Mouse (Mus musculus) lung, adult 18-20 months (tissue): ENCODE data around the gene Kcnb1.
A peak's percentile ranks its signal among the peaks of the same experiment; 100 is the strongest.
"Not testable (repeated sequence)": the region's sequence is repeated elsewhere in the genome, so short reads cannot be mapped to it uniquely, and the experiment has no call there.

ENCODE experiments used
- DNase-seq, 2 experiments: peaks; one replicate each; pipeline ENCODE4 v3.0.0; 2022; ENCODE audit warnings: mixed read lengths in 2 of 2

Kcnb1 gene

DNA sequence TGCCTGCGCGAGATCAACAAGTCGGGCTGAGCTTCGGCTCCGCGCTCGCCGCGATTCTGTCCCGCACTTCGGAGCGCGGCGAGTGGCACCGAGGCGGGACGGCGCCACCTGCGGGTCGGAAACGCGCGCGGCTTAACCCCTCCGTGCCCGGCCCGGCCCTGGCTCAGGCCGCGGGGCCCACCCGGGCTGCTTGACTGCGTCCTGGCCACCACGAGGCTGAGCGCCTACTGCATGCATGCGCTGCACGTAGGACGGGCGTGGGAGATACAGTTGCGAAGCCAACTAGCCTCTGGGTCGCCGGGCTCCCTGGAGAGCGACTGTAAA, at the start of gene Kcnb1:
Kcnb1 (minus strand) TSS at position 80 of the 324 bp plus-strand sequence.
- peak; percentile 38 to 40 for DNase-seq

DNA sequence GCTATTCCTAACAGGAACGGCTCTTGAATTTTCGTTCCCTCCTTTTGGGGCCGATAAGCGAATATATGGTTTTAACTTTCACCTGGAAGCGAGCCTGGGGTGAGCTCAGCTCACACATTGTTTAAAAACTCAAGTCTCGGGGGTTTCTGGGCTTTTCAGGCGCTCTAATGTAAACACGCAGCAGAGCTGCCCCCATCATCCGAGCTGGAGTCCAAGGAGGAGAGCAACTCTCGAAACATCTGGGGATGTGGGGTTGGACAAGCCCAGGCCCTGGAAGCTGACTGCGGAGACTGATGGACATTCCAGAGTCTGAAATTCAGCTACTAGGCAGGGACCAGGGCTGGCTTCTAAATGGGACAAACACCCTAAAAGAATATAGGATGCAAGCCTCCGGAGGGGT, 49.3 kb upstream of the Kcnb1 start:
- DNase-seq = no peak

DNA sequence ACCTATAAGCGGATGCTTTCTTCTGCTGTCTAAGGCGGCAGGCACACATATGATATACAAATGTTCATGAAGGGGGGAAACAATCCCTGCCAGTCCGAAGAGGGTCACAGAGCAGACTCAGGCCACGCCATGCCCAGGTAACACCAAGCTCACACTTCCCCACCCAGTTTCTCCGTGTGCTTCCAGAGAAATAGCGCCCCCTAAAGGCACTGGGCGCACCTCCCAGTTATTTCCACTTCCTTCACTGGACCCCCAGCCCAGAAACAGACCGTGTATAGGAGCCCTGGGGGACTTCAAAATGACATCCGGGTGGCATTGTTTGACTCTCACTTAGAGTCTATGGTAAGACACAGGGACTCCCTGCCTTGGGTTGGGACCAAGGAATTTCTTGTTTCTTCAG, 47.3 kb upstream of the Kcnb1 start:
- no peak for DNase-seq

DNA sequence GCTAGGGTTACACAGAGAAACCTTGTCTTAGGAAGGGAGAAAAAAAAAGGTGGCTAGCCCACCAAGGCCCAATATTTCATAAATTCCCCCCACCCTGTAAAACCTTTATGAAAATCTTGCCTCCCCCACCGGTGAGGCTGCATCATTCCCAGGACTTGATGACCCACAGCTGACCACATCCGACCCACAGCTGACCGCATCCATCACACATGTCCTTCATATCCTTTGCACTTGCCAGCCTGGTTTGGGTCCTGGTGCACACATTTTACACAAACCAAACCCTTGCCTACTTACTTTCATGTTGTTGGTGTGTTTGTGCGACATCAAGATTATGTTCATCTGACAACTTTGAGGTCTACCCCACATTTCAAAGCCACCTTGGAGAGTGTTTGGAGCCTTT, 46.2 kb upstream of the Kcnb1 start:
- no peak for DNase-seq

DNA sequence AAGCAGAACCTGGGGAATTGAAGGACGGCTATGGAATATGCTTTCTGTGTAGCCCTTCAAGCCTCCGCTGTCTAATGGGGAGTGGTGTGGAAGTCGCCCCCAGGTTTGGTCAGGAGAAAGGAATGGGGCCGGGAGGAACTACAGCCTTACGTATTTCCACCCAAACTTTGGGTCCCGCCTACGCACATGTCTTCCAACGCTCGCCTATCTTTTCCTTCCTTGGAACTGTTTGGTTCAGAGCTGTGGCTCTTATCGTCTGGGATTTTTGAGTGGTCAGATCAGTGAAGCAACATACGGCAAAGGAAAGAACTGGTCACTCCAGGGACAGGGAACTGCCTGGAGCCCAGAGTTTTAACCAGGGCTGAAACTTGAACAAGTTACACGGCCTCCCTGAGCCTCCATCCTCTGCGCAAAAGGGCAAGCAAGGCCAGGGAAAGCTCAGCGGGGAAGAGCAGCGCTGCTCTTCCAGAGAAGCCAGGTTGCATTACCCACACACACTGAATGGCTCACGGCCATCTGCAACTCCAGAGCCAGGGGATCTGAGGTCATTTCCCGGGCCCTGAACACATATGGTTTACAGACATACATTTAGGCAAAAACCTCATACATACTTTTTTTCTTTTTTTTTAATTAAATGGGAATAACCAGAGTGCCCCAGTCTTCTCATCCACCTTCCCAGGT, 45.5 kb upstream of the Kcnb1 start:
- DNase-seq = peak; percentile 57 to 60

DNA sequence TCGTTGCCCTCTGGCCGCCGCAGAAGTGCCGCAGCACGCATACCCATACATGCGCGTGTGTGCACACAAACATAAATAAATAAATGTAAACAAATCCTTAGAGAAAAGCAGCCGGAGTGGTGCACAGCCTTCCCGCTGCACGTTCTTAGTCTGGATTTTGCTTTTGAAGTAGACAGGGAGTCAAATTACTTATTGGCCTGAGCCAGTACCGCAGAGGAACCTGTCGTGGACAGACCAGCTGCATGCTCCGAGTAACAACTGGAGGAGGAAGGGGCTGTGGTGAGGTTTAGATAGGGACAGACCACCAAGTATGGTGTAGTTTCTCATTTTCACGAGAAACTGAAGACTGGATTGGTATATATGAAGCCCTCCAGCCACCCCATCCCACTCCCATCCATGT, 43.8 kb upstream of the Kcnb1 start:
- no peak for DNase-seq

DNA sequence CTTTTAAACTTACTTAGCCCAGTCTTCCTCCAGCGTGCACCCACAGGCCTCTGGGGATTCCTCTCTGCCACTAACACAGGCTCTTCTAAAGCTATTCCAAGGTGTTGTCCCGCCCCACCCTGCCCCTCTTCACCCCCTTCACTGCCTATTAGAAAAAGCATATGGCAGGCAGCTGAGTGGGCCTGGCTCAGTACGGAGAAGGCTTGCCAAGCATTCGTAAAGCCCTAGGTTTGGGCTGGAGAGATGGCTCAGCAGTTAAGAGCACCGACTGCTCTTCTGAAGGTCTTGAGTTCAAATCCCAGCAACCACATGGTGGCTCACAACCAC, 43.0 kb upstream of the Kcnb1 start:
- DNase-seq = no peak

DNA sequence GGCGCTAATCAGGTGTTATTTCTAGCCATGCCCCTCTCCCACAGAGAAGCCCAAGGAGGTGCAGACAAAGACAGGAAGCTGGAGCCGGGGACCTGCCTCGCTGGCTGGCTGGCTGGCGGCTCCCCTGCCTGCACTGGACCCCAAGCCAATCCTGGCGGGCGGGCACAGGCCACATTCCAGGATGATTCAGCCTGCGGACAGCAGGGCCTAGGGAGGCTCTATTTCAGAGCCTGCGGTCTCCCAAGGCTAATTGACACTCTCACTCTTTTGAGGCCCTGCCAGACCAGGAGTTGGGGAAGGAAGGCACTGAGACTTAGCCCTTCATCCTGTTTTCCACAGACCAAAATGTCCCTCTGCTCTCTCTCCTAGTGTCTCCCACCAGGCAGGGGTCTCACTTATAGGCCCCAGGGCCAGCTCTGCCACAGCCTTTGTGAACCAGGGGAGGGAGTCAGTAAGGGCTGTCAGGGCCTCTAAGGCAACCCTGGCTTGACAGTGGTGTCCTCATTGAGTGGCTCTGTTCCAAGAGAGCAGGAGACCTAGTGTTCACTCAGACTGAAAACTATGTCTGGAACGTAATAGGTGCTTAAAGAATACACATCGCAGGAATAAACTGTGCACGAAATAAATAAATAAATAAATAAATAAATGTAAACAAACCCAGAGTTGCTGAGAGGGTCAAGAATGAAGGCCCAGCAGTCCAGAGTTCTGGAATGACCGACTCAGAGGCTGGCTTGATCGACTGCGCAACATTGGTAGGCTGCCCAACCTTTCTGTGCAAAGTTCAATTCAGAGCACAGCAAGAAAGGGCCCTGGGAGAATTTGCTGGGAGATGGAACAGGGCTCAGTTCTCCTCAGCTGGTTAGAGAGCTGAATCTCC, 42.4 kb upstream of the Kcnb1 start:
- peak; percentile 53 to 55 for DNase-seq

DNA sequence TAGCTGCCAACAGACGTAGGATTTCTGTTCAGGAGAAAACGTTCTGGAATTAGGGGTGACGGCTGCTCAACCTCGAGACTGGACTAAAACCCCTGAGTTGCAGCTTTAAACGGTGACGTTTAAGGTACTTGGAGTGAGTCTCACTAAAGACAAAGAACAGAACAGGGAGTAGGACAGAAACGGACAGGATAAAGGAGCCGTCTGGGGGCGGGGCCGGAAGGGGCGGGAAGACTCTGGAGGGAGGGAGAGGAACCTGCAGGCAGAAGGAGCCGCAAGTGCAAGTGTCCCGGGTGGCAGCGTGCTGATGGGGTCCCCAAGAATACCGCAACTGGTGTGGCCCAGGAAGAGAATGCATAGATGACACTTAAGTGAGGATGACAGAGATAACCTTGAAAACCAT, 40.6 kb upstream of the Kcnb1 start:
- DNase-seq = no peak

DNA sequence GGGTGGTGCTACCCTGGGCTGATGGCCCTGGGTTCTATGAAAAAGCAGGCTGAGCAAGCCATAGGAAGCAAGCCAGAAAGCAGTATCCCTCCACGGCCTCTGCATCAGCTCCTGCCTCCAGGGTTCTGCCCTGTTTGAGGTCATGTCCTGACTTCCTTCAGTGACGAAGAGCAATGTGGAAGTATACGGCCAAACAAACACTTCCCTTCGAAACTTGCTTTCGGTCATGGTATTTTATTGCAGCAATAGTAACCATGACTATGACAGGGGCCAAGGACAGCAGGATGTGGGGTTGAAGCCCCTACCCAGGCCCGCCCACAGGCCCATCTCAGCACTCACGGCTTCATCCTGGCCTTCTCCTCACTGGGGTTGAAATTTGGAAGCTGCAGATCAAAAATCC, 35.0 kb upstream of the Kcnb1 start:
- peak in 1 of 2 experiments; percentile 33 for DNase-seq

DNA sequence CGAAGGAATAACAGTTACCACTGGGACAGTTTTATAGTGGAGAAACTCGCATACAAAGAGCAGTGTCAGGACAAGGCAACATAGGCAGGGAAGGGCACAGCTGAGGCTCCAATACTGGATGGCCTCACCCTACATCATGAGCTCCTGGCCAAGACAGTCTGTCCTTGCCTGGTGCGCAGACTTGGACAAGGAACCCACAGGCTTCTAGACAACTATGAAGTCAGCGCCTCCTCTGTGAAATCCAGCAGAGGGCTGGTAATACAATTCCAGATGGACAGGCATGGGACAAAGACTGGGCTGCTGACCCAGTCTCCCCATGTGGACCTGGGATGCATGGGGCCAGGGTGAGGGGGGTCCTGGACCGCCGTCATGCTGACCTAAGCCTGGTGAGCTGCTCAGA, 34.2 kb upstream of the Kcnb1 start:
- no peak for DNase-seq

DNA sequence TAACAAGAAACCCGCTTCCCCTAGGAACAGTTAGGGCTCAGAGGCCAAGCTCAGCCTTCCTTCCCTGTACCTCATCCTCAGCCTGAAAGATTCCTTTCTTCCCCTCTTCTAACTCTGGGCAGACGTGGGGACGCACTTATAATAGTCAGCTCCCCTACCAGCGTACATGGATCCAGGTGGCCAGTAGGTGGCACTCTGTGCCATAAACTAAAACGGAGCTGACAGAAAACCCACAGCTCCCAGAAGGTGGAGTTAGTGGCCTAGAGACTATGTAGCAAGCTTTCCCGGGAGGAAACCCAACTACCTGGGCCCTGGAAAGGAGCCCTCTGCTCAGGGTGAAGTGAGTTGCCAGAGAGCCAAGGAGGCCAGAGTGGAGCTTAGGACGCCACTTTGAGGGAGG, 32.2 kb upstream of the Kcnb1 start:
- peak; percentile 64 to 80 for DNase-seq

DNA sequence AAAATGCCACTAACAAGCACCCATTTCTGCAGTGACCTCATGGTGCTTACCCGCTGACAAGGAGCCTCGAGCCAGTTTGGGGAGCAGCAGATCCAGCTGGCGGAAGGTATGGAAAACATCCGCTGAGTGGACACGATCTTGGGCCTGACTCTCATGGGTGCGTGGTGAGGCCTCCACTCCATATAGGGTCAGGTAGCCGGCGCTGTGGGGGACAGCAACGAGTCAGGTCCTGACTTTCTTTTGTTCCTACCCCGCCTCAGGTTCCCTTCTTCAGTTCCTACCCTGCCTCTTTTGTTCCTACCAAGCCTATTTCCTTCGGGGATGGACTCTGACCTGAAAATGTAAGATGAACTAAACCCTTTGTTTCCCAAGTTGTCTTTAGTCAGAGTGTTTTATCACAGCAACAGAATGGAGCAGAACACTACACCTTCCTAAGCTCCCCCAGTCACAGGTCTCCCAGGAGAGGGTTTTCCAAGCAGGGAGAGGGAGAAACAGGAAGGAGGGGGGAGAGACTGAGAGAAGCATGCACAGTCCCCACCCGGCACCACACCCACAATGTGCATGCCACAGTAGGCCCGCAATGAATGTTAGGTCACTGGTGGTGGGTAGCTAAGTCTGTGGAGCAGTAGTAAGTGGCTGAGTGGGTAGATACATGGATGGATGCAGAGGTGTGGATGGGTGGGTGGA, 31.3 kb upstream of the Kcnb1 start:
- no peak for DNase-seq

DNA sequence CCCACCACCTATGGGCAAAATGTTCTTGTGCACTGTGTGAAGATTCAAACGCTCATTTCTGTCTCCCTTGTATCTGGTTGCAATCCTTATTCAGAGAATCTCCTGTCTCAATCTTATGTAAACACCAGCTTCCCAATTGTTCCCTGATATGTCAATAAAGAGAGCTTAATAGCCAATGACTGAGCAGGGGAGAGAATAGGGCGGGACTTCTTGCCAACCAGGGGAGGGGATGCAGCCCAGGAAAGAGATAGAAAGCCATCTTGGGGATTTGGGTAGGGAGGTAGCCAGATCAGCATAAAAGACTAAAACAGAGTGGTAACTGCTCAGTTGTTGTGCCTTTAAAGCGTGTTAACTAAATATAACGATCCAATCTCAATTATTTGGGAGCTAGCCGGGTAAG, 30.8 kb upstream of the Kcnb1 start:
- DNase-seq = no peak

DNA sequence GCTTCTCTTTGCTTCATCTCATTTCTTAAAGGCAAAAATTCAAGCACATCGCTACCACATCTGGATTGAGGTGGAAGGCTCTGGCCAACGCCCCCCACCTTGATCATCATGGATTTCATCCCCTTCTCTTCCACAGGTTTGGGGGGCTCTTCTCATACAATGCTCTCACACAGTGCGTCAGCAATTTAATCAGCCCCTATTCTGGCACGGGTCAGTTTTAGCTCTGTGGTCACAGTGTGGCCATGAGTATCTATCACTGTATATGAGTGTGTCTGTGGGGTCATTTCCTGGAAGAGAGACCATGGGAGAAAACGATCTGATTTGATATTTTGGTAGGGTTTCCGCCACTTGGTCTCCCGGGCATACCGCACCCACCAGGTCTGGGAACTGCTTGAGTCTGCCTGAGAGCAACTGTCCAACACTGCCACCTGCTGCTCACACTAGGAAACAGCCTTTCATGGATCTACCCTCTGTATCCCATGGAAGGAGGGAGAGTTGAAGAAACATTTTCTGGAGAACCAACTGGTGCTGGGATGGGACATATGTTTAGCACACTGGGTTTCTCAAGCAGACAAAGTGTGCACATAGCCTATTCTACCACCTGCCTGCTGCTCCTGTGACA, 29.3 kb upstream of the Kcnb1 start:
- DNase-seq = peak; percentile 76 to 82

DNA sequence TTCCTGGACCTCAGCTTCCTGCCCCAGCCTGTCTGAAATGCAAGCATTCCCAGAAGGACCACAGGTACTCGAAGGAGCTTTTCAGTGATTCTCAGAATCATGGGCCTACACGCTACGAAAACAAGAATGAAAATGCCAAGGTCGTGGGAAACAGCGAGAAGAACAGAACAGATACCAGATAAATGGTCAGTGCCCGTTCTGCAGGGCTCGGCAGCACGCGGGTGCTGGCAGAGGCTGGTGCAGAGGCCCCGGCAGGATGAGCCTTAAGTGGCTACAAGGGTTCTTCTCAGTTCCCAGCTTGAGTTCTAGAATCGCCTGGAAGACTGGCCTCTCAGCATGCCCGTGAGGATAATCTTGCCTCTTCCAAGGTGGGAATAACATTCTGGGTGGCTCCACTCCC, 23.7 kb upstream of the Kcnb1 start:
- DNase-seq = no peak

DNA sequence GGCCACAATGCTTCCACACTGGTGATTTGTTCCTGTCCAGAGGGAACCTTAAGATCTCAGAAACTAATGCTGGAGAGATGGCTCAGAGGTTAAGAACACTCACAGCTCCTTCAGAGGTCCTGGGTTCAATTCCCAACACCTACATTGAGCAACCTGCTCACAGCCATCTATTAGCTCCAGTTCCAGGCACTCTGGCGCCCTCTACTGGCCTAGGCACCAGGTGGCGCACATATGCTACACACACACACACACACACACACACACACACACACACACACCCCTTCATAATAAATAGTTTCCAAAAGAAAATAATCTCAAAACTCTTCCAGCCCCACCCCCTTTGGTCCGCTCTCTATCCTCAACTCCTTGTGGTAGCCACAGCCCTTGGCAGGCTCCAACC, 23.1 kb upstream of the Kcnb1 start:
- DNase-seq = no peak

DNA sequence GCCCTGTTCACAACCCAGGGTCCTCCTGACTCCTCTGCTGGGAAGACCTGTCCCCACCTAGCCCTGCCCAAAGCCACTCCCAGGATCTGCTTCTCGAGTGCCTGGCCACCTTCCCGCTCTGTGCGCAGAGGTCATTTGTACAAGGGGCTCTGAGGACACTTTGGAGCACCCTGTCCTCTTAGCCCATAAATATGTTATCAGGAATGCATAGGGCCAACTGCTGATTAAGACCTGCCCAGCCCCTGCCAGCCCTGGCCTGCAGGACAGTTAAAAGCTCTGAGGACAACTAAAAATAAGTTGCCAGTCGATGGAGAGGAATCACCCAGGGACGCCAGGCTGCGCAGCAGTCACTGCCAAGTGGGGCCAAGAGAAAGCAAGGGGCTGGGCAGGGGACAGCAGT, 22.6 kb upstream of the Kcnb1 start:
- no peak for DNase-seq

DNA sequence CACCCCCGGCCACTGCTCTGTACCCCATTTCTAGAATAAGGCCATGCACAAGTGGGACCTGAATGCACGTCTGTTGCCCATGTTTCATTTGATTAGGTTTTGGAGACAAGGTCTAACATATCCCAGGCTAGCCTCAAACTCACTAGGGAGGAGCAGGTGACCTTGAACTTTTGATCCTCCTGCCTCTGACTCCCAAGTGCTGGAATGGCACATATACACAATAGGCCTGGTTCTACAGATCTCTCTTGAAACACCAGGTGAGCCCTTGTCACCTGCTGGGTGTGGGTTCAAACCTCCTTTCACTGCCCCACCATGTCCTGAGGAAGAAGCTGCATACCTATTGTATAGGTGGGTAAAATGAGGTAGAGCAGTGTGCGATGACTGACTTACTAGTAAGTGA, 22.1 kb upstream of the Kcnb1 start:
- no peak for DNase-seq

DNA sequence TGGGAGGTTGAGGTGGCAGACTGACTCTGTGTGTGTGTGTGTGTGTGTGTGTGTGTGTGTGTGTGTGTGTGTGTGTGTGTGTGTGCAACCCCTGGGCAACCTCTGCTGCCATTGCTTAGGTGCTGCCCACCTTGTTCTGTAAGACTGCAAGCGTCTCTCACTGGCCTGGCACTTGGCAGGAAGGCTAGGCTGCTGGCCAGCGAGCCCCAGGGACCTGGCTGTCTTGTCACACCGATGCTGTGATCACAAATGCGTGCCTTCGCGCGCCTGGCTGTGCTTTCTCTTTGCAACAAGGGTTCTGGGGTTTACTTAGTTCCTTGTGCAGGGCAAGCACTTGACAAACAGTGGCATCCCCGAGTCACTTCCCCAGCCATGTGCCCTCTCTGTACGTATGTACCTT, 19.9 kb upstream of the Kcnb1 start:
- DNase-seq = no peak

DNA sequence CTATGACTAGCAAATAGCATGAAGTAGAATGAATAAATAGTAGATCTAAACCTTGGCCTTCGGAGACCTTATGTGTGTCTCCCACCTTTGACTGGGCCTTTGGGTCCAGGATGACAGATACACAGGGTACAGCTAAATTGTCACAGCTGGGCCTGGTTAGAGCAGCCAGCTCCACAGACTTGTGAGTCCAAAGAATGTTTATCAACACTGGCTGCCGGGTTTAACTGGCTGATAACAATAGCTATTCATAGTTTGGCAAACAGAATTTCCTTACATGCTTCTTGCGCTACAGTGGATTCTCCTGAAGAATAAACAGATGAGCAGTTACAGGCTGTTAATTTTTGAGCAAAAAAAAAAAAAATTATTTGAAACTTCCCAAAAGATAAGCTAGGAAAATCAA, 19.0 kb upstream of the Kcnb1 start:
- DNase-seq = no peak

DNA sequence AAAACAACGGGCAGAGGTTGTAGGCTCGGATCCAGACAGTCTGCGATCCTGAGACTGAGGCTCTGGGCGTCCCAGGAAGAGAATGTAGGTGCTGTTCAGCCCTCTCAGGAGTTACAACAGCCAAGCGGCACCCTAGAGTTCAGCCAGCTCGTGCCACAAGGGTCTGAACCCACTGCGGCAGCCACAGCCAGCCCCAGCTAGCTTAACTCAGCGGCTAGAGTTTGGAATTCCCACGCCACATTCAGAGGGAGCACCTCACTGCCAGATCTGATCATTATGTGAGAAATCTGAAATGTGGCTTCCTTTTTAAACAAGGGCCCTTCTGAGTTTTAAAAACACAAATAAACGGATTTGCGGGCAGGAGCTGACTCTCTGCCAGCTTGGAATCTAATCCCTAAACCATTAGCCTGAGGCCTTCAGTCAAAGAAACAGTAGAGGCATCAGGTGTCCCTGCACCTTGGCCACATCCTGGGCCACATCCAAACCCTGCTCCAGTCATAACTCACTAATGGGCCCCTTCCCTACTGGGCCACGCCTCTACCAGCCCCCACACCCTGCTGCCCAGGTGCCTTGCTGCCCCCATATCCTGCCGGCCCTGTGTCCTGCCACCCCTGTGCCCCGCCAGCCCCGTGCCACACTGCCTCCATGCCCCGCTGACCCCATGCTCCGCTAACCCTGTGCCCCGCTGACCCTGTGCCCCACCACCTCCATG, 16.1 kb upstream of the Kcnb1 start:
- DNase-seq = no peak

DNA sequence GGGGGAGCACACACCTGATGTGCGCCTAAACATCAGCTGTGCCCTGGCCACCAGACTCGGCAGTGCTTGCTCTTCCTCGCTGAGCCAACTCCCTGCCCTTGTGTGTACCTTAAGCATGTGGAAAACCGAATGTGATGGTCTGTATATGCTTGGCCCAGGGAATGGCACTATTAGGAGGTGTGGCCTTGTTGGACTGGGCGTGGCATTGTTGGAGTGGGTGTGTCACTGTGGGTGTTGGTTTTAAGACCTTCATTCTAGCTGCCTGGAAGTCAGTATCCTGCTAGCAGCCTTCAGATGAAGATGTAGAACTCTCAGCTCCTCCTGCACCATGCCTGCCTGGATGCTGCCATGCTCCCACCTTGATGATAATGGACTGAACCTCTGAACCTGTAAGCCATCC, 14.7 kb upstream of the Kcnb1 start:
- not testable (repeated sequence) for DNase-seq
